Mouse (Mus musculus) CH12.LX (cell line): ENCODE results near the gene 4930438A08Rik. TPM values are rescaled to one million over a fixed set of nuclear protein-coding genes. Genes with fewer than 3 reads are reported as not detected.

Source experiments
- DNase-seq: peaks from one replicate; pipeline ENCODE4 v3.0.0-alpha.2; 2013; ENCODE audit errors: extremely low read depth
- H3K27ac ChIP-seq: 2 replicates; pipeline ENCODE4 v1.5.1; 2012; ENCODE audit warnings: low read depth, mild to moderate bottlenecking, control low read depth, moderate library complexity; ENCODE audit not compliant: insufficient read depth
- H3K27me3 ChIP-seq: replicated peaks from 2 replicates; pipeline ENCODE3; 2012; ENCODE audit warnings: inconsistent platforms
- H3K36me3 ChIP-seq, 2 experiments: replicated peaks in 1 of 2; 2 replicates each; pipeline versions ENCODE3 to v1.6.1; 2012; ENCODE audit warnings: inconsistent platforms in 1 of 2, low read length in 1 of 2, mild to moderate bottlenecking in 1 of 2, mixed read lengths in 1 of 2, moderate library complexity in 1 of 2; ENCODE audit not compliant: control insufficient read depth in 1 of 2, insufficient read depth in 1 of 2
- H3K4me1 ChIP-seq, 2 experiments: 2 replicates each; pipeline ENCODE4 v1.6.1; 2012; ENCODE audit warnings: inconsistent platforms in 1 of 2, moderate library complexity in 1 of 2; ENCODE audit not compliant: insufficient read depth in 2 of 2, control insufficient read depth in 1 of 2
- H3K4me2 ChIP-seq: 2 replicates; pipeline ENCODE4 v1.6.1; 2012; ENCODE audit warnings: low read depth, mild to moderate bottlenecking, control low read depth; ENCODE audit not compliant: poor library complexity, insufficient read depth, severe bottlenecking
- H3K4me3 ChIP-seq, 3 experiments: fragments of 150-350 bp in 1 of 3; sonication (generic) in 1 of 3; replicated peaks in 1 of 3; 2 replicates each; pipeline versions ENCODE3 to v1.5.1; 2011 to 2012; ENCODE audit warnings: low read depth in 2 of 3, low read length in 2 of 3, mild to moderate bottlenecking in 2 of 3, moderate library complexity in 2 of 3, control low read depth in 1 of 3, improper control_type of control experiment in 1 of 3, inconsistent platforms in 1 of 3, mixed read lengths in 1 of 3; ENCODE audit not compliant: poor library complexity in 1 of 3
- H3K79me2 ChIP-seq: replicated peaks from 2 replicates; pipeline ENCODE4 v1.6.1; 2012; ENCODE audit warnings: mild to moderate bottlenecking, moderate library complexity; ENCODE audit not compliant: control insufficient read depth, poor library complexity, insufficient read depth, severe bottlenecking; ENCODE audit errors: extremely low read depth
- H3K9ac ChIP-seq: 2 replicates; pipeline ENCODE4 v1.6.1; 2012; ENCODE audit warnings: low read depth, mild to moderate bottlenecking, control low read depth, moderate library complexity; ENCODE audit not compliant: insufficient read depth
- H3K9me3 ChIP-seq: replicated peaks from 2 replicates; pipeline ENCODE3; 2012; ENCODE audit warnings: low read length, inconsistent platforms, mixed read lengths
- CHD1 ChIP-seq: IDR thresholded peaks from 2 replicates; pipeline ENCODE4 v1.6.1; 2012; ENCODE audit warnings: low read depth, low read length, improper control_type of control experiment, inconsistent platforms
- CHD2 ChIP-seq: IDR thresholded peaks from 2 replicates; pipeline ENCODE4 v1.6.1; 2011; ENCODE audit warnings: low read length, improper control_type of control experiment
- CTCF ChIP-seq, 2 experiments: IDR thresholded peaks in 1 of 2; conservative IDR thresholded peaks in 1 of 2; 2 replicates each; pipeline ENCODE4 v1.5.1; 2011 to 2012; ENCODE audit warnings: low read depth in 2 of 2, low read length in 2 of 2, improper control_type of control experiment in 1 of 2, inconsistent platforms in 1 of 2, mild to moderate bottlenecking in 1 of 2, moderate library complexity in 1 of 2
- E2F4 ChIP-seq: IDR thresholded peaks from 2 replicates; pipeline ENCODE4 v1.6.1; 2011; ENCODE audit warnings: low read depth, low read length, improper control_type of control experiment; ENCODE audit not compliant: insufficient replicate concordance
- ELF1 ChIP-seq: IDR thresholded peaks from 2 replicates; pipeline ENCODE4 v1.6.1; 2014; ENCODE audit warnings: low read depth, mild to moderate bottlenecking, inconsistent platforms, low read length, improper control_type of control experiment
- HCFC1 ChIP-seq: IDR thresholded peaks from 2 replicates; pipeline ENCODE4 v1.6.1; 2012; ENCODE audit warnings: low read depth, mild to moderate bottlenecking, inconsistent platforms, low read length, improper control_type of control experiment
- IRF4 ChIP-seq: IDR thresholded peaks from 2 replicates; pipeline ENCODE4 v1.6.1; 2014; ENCODE audit warnings: low read depth, mild to moderate bottlenecking, inconsistent platforms, low read length, improper control_type of control experiment
- JUN ChIP-seq: IDR thresholded peaks from 2 replicates; pipeline ENCODE4 v1.6.1; 2011; ENCODE audit warnings: low read depth, mild to moderate bottlenecking, low read length, improper control_type of control experiment, moderate library complexity; ENCODE audit not compliant: insufficient read depth
- MAFK ChIP-seq: IDR thresholded peaks from 2 replicates; pipeline ENCODE4 v1.6.1; 2011; ENCODE audit warnings: low read length, improper control_type of control experiment; ENCODE audit not compliant: insufficient replicate concordance
- MAZ ChIP-seq: IDR thresholded peaks from 2 replicates; pipeline ENCODE4 v1.6.1; 2012; ENCODE audit warnings: low read depth, mild to moderate bottlenecking, inconsistent platforms, low read length, improper control_type of control experiment, moderate library complexity
- NELFE ChIP-seq: IDR thresholded peaks from 2 replicates; pipeline ENCODE4 v1.6.1; 2011; ENCODE audit warnings: low read depth, low read length, improper control_type of control experiment
- NRF1 ChIP-seq: IDR thresholded peaks from 2 replicates; pipeline ENCODE4 v1.6.1; 2014; ENCODE audit warnings: low read depth, mild to moderate bottlenecking, inconsistent platforms, low read length, improper control_type of control experiment, moderate library complexity
- RAD21 ChIP-seq: IDR thresholded peaks from 2 replicates; pipeline ENCODE4 v1.6.1; 2011; ENCODE audit warnings: low read depth, mild to moderate bottlenecking, low read length, improper control_type of control experiment, moderate library complexity
- RCOR1 ChIP-seq: conservative IDR thresholded peaks from 2 replicates; pipeline ENCODE4 v1.6.1; 2012; ENCODE audit warnings: low read depth, mild to moderate bottlenecking, inconsistent platforms, low read length, improper control_type of control experiment
- TBP ChIP-seq: conservative IDR thresholded peaks from 2 replicates; pipeline ENCODE4 v1.6.1; 2011; ENCODE audit warnings: low read depth, low read length, improper control_type of control experiment
- TCF12 ChIP-seq: IDR thresholded peaks from 2 replicates; pipeline ENCODE4 v1.6.1; 2014; ENCODE audit warnings: low read depth, mild to moderate bottlenecking, inconsistent platforms, low read length, improper control_type of control experiment
- UBTF ChIP-seq: IDR thresholded peaks from 2 replicates; pipeline ENCODE4 v1.6.1; 2012; ENCODE audit warnings: low read depth, mild to moderate bottlenecking, inconsistent platforms, low read length, improper control_type of control experiment, moderate library complexity
- USF1 ChIP-seq: IDR thresholded peaks from 2 replicates; pipeline ENCODE4 v1.6.1; 2014; ENCODE audit warnings: low read depth, mild to moderate bottlenecking, inconsistent platforms, low read length, improper control_type of control experiment
- ZC3H11A ChIP-seq: IDR thresholded peaks from 2 replicates; pipeline ENCODE4 v1.6.1; 2012; ENCODE audit warnings: low read depth, mild to moderate bottlenecking, inconsistent platforms, low read length, improper control_type of control experiment
- ZNF384 ChIP-seq: IDR thresholded peaks from 2 replicates; pipeline ENCODE4 v1.6.1; 2012; ENCODE audit warnings: low read depth, low read length, improper control_type of control experiment, inconsistent platforms
- dilution Hi-C: fragments of 300-500 bp; cut with MboI; formaldehyde crosslinking; loops from 2 replicates; pipeline ENCODE4 v1.14.3; 2020; ENCODE audit warnings: low sequenced_read_pairs; ENCODE audit not compliant: extremely low pct_unique_long_range_greater_than_20kb, extremely low pct_ligation_motif_present
- in situ Hi-C: fragments of 300-500 bp; cut with MboI; formaldehyde crosslinking; loops from 3 replicates; pipeline ENCODE4 v1.14.3; 2019; ENCODE audit warnings: low sequenced_read_pairs, low pct_ligation_motif_present, low pct_unique_long_range_greater_than_20kb, mixed read lengths
- polyA plus RNA-seq: library from polyadenylated mRNA; unstranded; fragments of >175 nt; gene quantifications from 2 replicates; pipeline ENCODE4 v1.2.1, GENCODE M21; 2012; ENCODE audit warnings: low read depth; ENCODE audit not compliant: insufficient read length
- total RNA-seq, 2 experiments: library from RNA; depleted of rRNA; stranded (reverse); fragments of 300-350 nt in 1 of 2; fragments of >200 nt in 1 of 2; gene quantifications; 2 replicates each; pipeline ENCODE4 v1.2.3; 2012 to 2014

Gene 4930438A08Rik
- total and polyA plus RNA-seq, 3 experiments: not detected

DNA sequence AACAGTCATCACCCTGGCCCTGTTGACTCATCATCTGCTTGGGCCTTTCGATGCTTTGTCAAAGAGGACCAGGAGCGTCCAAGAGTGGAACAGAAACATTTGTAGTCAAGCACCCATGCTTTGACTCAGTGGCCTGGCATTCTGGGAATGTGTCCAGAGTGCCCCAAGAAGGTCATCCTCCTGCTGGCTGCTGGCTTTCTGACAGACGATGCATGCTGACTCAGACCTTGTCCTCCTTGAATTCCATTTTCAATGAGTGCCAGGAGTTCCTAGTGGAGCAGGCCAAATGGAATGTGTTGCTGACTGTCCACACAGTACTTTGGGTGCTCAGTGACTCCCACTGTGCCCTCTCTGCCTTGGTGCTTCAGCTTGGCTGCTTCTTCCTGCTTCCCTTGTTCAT lies 60.1 kb downstream of the 4930438A08Rik start:
- Histone ChIP-seq H3K9me3 (no peaks in the 10 kb centered on the region), H3K4me1 (peaks cover 11 to 26% of the 10 kb centered on the region in 2 experiments), H3K4me3 (no peak overlapping the region), H3K36me3 (peaks cover 50 to 68% of the 10 kb centered on the region in 2 experiments), H3K27ac (no peak overlapping the region), H3K9ac (no peak overlapping the region), H3K27me3 (no peaks in the 10 kb centered on the region), H3K79me2 (peaks cover 32% of the 10 kb centered on the region), H3K4me2 (no peak overlapping the region)
- no peak for TF ChIP-seq E2F4
- TF ChIP-seq IRF4: no peak
- no peak for TF ChIP-seq NRF1
- TF ChIP-seq JUN: no peak
- no peak for TF ChIP-seq UBTF
- TF ChIP-seq RAD21: no peak
- no peak for TF ChIP-seq ZC3H11A
- no peak for TF ChIP-seq TCF12
- no peak for TF ChIP-seq TBP
- TF ChIP-seq CHD1: no peak
- TF ChIP-seq ELF1: no peak
- TF ChIP-seq CTCF (conservative IDR thresholded peaks at IDR 0.05 in 1 of 2, IDR thresholded peaks at IDR 0.05 in 1 of 2; ENCODE audit: low read depth in 2 of 2, low read length in 2 of 2): no peak
- no peak for TF ChIP-seq ZNF384
- no peak for TF ChIP-seq MAZ
- TF ChIP-seq NELFE: no peak
- no peak for TF ChIP-seq MAFK
- TF ChIP-seq CHD2: no peak
- no peak for TF ChIP-seq USF1
- no peak for TF ChIP-seq RCOR1
- TF ChIP-seq HCFC1: no peak
- in situ Hi-C loops: loop anchor here (25.0 kb wide), 1 partner anchor 822 kb away; the partner anchor contains the start of genes Fam114a2 and Mfap3
- no peak for DNase-seq
- dilution Hi-C loops: no loop called here

Other genes starting within 250 kb of the 4930438A08Rik start
- gene Gm12248, start 181.7 kb upstream of the 4930438A08Rik start, total RNA-seq (2012; rRNA removed): 0.13 TPM in 1 of 2 replicates, not detected in the other
- gene Gm12248, start 181.7 kb upstream of the 4930438A08Rik start, total RNA-seq (2014; rRNA removed): not detected in 2 replicates
- not detected in 2 replicates for gene Gm12248, start 181.7 kb upstream of the 4930438A08Rik start, polyA plus RNA-seq
- 90.2 and 93.8 TPM in 2 replicates for gene Cnot8, start 170.6 kb upstream of the 4930438A08Rik start, total RNA-seq (2012; rRNA removed)
- 127 and 134 TPM in 2 replicates for gene Cnot8, start 170.6 kb upstream of the 4930438A08Rik start, total RNA-seq (2014; rRNA removed)
- gene Cnot8, start 170.6 kb upstream of the 4930438A08Rik start, polyA plus RNA-seq: 91.9 and 102 TPM in 2 replicates
- gene Gemin5, start 106.3 kb upstream of the 4930438A08Rik start, total RNA-seq (2012; rRNA removed): 88.6 and 101 TPM in 2 replicates
- gene Gemin5, start 106.3 kb upstream of the 4930438A08Rik start, total RNA-seq (2014; rRNA removed): 63.7 and 66.7 TPM in 2 replicates
- gene Gemin5, start 106.3 kb upstream of the 4930438A08Rik start, polyA plus RNA-seq: 81.7 and 89.6 TPM in 2 replicates
- 89.1 and 112 TPM in 2 replicates for gene Mrpl22, start 103.1 kb upstream of the 4930438A08Rik start, total RNA-seq (2012; rRNA removed)
- 115 and 124 TPM in 2 replicates for gene Mrpl22, start 103.1 kb upstream of the 4930438A08Rik start, total RNA-seq (2014; rRNA removed)
- gene Mrpl22, start 103.1 kb upstream of the 4930438A08Rik start, polyA plus RNA-seq: 110 and 133 TPM in 2 replicates
- 115 and 143 TPM in 2 replicates for gene Igtp, start 75.2 kb upstream of the 4930438A08Rik start, total RNA-seq (2012; rRNA removed)
- 107 and 108 TPM in 2 replicates for gene Igtp, start 75.2 kb upstream of the 4930438A08Rik start, total RNA-seq (2014; rRNA removed)
- gene Igtp, start 75.2 kb upstream of the 4930438A08Rik start, polyA plus RNA-seq: 66.1 and 70.3 TPM in 2 replicates
- gene Irgm2, start 75.2 kb upstream of the 4930438A08Rik start, total RNA-seq (2012; rRNA removed): 4.3 and 4.7 TPM in 2 replicates
- 3.8 and 4.3 TPM in 2 replicates for gene Irgm2, start 75.2 kb upstream of the 4930438A08Rik start, total RNA-seq (2014; rRNA removed)
- 4.7 and 5.2 TPM in 2 replicates for gene Irgm2, start 75.2 kb upstream of the 4930438A08Rik start, polyA plus RNA-seq
- 14.7 and 18.7 TPM in 2 replicates for gene Zfp692, start 32.3 kb downstream of the 4930438A08Rik start, total RNA-seq (2012; rRNA removed)
- gene Zfp692, start 32.3 kb downstream of the 4930438A08Rik start, total RNA-seq (2014; rRNA removed): 13.1 and 14.2 TPM in 2 replicates
- gene Zfp692, start 32.3 kb downstream of the 4930438A08Rik start, polyA plus RNA-seq: 17.6 and 17.7 TPM in 2 replicates
- gene Zfp672, start 55.5 kb downstream of the 4930438A08Rik start, total RNA-seq (2012; rRNA removed): 34.9 and 43.7 TPM in 2 replicates
- 38.8 and 40.5 TPM in 2 replicates for gene Zfp672, start 55.5 kb downstream of the 4930438A08Rik start, total RNA-seq (2014; rRNA removed)
- 27.4 and 31.2 TPM in 2 replicates for gene Zfp672, start 55.5 kb downstream of the 4930438A08Rik start, polyA plus RNA-seq
- 26.1 and 27.7 TPM in 2 replicates for gene Sh3bp5l, start 55.9 kb downstream of the 4930438A08Rik start, total RNA-seq (2012; rRNA removed)
- 18.1 and 18.6 TPM in 2 replicates for gene Sh3bp5l, start 55.9 kb downstream of the 4930438A08Rik start, total RNA-seq (2014; rRNA removed)
- gene Sh3bp5l, start 55.9 kb downstream of the 4930438A08Rik start, polyA plus RNA-seq: 22.2 and 22.8 TPM in 2 replicates
- gene Lypd8, start 104.2 kb downstream of the 4930438A08Rik start, total RNA-seq (2012; rRNA removed): not detected in 2 replicates
- not detected in 2 replicates for gene Lypd8, start 104.2 kb downstream of the 4930438A08Rik start, total RNA-seq (2014; rRNA removed)
- gene Lypd8, start 104.2 kb downstream of the 4930438A08Rik start, polyA plus RNA-seq: not detected in 2 replicates
- gene 1810065E05Rik, start 146.3 kb downstream of the 4930438A08Rik start, total RNA-seq (2012; rRNA removed): not detected in 2 replicates
- not detected in 2 replicates for gene 1810065E05Rik, start 146.3 kb downstream of the 4930438A08Rik start, total RNA-seq (2014; rRNA removed)
- gene 1810065E05Rik, start 146.3 kb downstream of the 4930438A08Rik start, polyA plus RNA-seq: not detected in 2 replicates
- gene Gm12253, start 157.8 kb downstream of the 4930438A08Rik start, total RNA-seq (2012; rRNA removed): not detected in 2 replicates
- gene Gm12253, start 157.8 kb downstream of the 4930438A08Rik start, total RNA-seq (2014; rRNA removed): not detected in 2 replicates
- not detected in 2 replicates for gene Gm12253, start 157.8 kb downstream of the 4930438A08Rik start, polyA plus RNA-seq
- not detected in 2 replicates for gene Lypd9, start 178.1 kb downstream of the 4930438A08Rik start, total RNA-seq (2012; rRNA removed)
- not detected in 2 replicates for gene Lypd9, start 178.1 kb downstream of the 4930438A08Rik start, total RNA-seq (2014; rRNA removed)
- gene Lypd9, start 178.1 kb downstream of the 4930438A08Rik start, polyA plus RNA-seq: not detected in 2 replicates
- not detected in 2 replicates for gene Olfr30, start 187.5 kb downstream of the 4930438A08Rik start, total RNA-seq (2012; rRNA removed)
- gene Olfr30, start 187.5 kb downstream of the 4930438A08Rik start, total RNA-seq (2014; rRNA removed): not detected in 2 replicates
- not detected in 2 replicates for gene Olfr30, start 187.5 kb downstream of the 4930438A08Rik start, polyA plus RNA-seq
- not detected in 2 replicates for gene Olfr332, start 217.8 kb downstream of the 4930438A08Rik start, total RNA-seq (2012; rRNA removed)
- gene Olfr332, start 217.8 kb downstream of the 4930438A08Rik start, total RNA-seq (2014; rRNA removed): not detected in 2 replicates
- gene Olfr332, start 217.8 kb downstream of the 4930438A08Rik start, polyA plus RNA-seq: not detected in 2 replicates
- gene Olfr331, start 227.8 kb downstream of the 4930438A08Rik start, total RNA-seq (2012; rRNA removed): not detected in 2 replicates
- gene Olfr331, start 227.8 kb downstream of the 4930438A08Rik start, total RNA-seq (2014; rRNA removed): not detected in 2 replicates
- not detected in 2 replicates for gene Olfr331, start 227.8 kb downstream of the 4930438A08Rik start, polyA plus RNA-seq